Mouse (Mus musculus) liver, adult 2 months (tissue): ENCODE results near the gene Mab21l1.

Experiments used
- CTCF ChIP-seq: fragments of 200-500 bp; IDR thresholded peaks from 2 replicates; pipeline ENCODE4 v1.5.1; 2011; ENCODE audit warnings: low read depth, low read length, control low read depth
- POLR2A ChIP-seq: fragments of 200-500 bp; IDR thresholded peaks from 2 replicates; pipeline ENCODE4 v1.6.1; 2011; ENCODE audit warnings: low read length, control low read depth; ENCODE audit not compliant: insufficient read depth; ENCODE audit errors: extremely low read depth

DNA sequence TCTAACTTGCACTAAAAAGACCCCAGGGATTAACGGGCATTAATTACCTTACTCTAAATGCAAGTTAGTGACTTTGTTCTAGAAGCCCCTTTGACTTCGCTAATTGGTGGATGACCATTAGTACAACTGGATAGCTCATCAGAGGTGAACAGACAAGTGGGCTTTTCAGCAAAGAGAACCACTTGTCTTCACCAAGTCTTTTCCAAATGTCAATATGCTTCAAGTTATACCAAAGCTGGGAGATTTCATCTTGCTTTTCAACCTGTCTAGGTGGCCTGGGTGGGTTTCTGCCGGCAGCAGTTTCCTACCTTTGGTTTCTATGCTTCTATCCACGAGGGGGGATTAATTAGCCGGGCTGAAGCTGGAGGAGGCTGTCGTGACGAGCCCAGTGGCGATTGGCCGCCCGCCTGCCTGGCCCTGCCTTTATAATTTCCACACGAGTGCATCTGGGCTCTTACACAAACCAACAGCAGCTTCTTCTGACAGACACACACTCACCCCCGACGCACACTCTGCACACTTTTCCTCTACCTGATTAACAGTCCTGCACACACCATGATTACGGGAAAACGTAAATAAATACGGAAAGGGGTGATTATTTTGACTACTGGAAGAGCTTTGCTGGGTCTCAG lies at the start of gene Mab21l1:
- TF ChIP-seq POLR2A: no peak
- TF ChIP-seq CTCF: no peak
